Mouse (Mus musculus) forebrain, postnatal 0 days (tissue): ENCODE results near the gene Ankrd44. TPM values are rescaled to one million over a fixed set of nuclear protein-coding genes. Genes with fewer than 3 reads are reported as not detected.
A peak's percentile ranks its signal among the peaks of the same experiment; 100 is the strongest.

Experiments
- ATAC-seq: fragments of 200-750 bp; cut with Nextera tagmentation; 2 replicates; pipeline ENCODE4 v1.8.0; 2017; ENCODE audit warnings: mild to moderate bottlenecking, moderate library complexity
- DNase-seq: peaks from one replicate; pipeline ENCODE4 v3.0.0-alpha.2; 2015
- H3K27ac ChIP-seq: fragments of 300-500 bp; sonication (generic); 2 replicates; pipeline ENCODE4 v1.5.1; 2014; ENCODE audit warnings: low read depth, mild to moderate bottlenecking, antibody characterized with exemption, low read length, moderate library complexity, mixed read lengths
- H3K27me3 ChIP-seq: fragments of 300-500 bp; sonication (generic); 2 replicates; pipeline ENCODE4 v1.6.1; 2014; ENCODE audit warnings: mild to moderate bottlenecking, low read length, mixed read lengths; ENCODE audit not compliant: insufficient read depth
- H3K36me3 ChIP-seq: fragments of 300-500 bp; sonication (generic); 2 replicates; pipeline ENCODE4 v1.6.1; 2014; ENCODE audit warnings: mild to moderate bottlenecking, moderate library complexity; ENCODE audit not compliant: insufficient read depth
- H3K4me1 ChIP-seq: fragments of 300-500 bp; sonication (generic); 2 replicates; pipeline ENCODE4 v1.6.1; 2014; ENCODE audit warnings: antibody characterized with exemption; ENCODE audit not compliant: insufficient read depth
- H3K4me2 ChIP-seq: fragments of 300-500 bp; sonication (generic); 2 replicates; pipeline ENCODE4 v1.6.1; 2014; ENCODE audit warnings: low read depth, mild to moderate bottlenecking, moderate library complexity
- H3K4me3 ChIP-seq: fragments of 300-500 bp; sonication (generic); 2 replicates; pipeline ENCODE4 v1.5.1; 2014; ENCODE audit warnings: low read depth, low read length, mixed read lengths
- H3K9ac ChIP-seq: fragments of 300-500 bp; sonication (generic); 2 replicates; pipeline ENCODE4 v1.6.1; 2014; ENCODE audit warnings: mild to moderate bottlenecking
- H3K9me3 ChIP-seq: fragments of 300-500 bp; sonication (generic); 2 replicates; pipeline ENCODE4 v1.6.1; 2016; ENCODE audit warnings: low read length
- CTCF ChIP-seq: sonication (generic); IDR thresholded peaks from 2 replicates; pipeline ENCODE4 v1.5.1; 2016; ENCODE audit warnings: antibody characterized with exemption, control low read depth, low read depth
- WGBS: fragments of 180-500 bp; shearing (Covaris S2); extraction: QIAGEN DNeasy Blood & Tissue Kit; methylation state at CpG from one replicate; pipeline ENCODE4 v1.1.7; 2014; 5-methylcytosine and 5-hydroxymethylcytosine counted together
- polyA plus RNA-seq: library from polyadenylated mRNA; unstranded; fragments of >200 nt; fragmentation: Nextera tagmentation; extraction: Ambion mirVana; gene quantifications from 2 replicates; pipeline ENCODE4 v1.2.1, GENCODE M21; 2015
- total RNA-seq: library from RNA; depleted of rRNA; stranded (reverse); fragments of >200 nt; gene quantifications from 2 replicates; pipeline ENCODE4 v1.2.3, GENCODE M21; 2014

Gene Ankrd44
- total and polyA plus RNA-seq, 2 experiments from 2014 or later, result 12.8 to 88.1 TPM

- TF ChIP-seq CTCF, result no peak
- H3K4me2 ChIP-seq, result no peak overlapping the region
- peaks cover 3% of the 10 kb centered on the region; the same call in 1 of the 2 replicates for H3K4me1 ChIP-seq
- no peaks in the 10 kb centered on the region for H3K9me3 ChIP-seq
- no peak overlapping the region for H3K9ac ChIP-seq
- no peaks in the 10 kb centered on the region for H3K27me3 ChIP-seq
- H3K36me3 ChIP-seq, result no peaks in the 10 kb centered on the region
- WGBS, result 80% methylated on average over 6 of the region's 6 CpGs
- ATAC-seq (no peak), DNase-seq (no peak)
- no peak overlapping the region for H3K4me3 ChIP-seq
- no peak overlapping the region for H3K27ac ChIP-seq
Measured at GRCm38 (mm10) chr1:54838486-54838805, 87.7 kb downstream of the Ankrd44 start.

- Histone ChIP-seq H3K4me2 (no peak overlapping the region), H3K36me3 (no peaks in the 10 kb centered on the region), H3K9ac (no peak overlapping the region), H3K4me3 (no peak overlapping the region), H3K4me1 (peaks cover 3% of the 10 kb centered on the region; the same call in 1 of the 2 replicates), H3K27ac (no peak overlapping the region), H3K27me3 (no peaks in the 10 kb centered on the region), H3K9me3 (no peaks in the 10 kb centered on the region)
- WGBS, result 71% methylated on average over 17 of the region's 17 CpGs
- TF ChIP-seq CTCF, result no peak
- DNase-seq (peak; percentile 40), ATAC-seq (peak; percentile 36; the same call in 1 of the 2 replicates)
Measured at GRCm38 (mm10) chr1:54837721-54838485, 88.3 kb downstream of the Ankrd44 start.

GRCm38 (mm10) chr1:54835661-54836205 is 90.5 kb downstream of the Ankrd44 start:
- Histone ChIP-seq H3K9ac (no peak overlapping the region), H3K4me3 (no peak overlapping the region), H3K27ac (no peak overlapping the region), H3K27me3 (no peaks in the 10 kb centered on the region), H3K4me2 (no peak overlapping the region), H3K36me3 (no peaks in the 10 kb centered on the region), H3K9me3 (no peaks in the 10 kb centered on the region), H3K4me1 (peaks cover 3% of the 10 kb centered on the region; the same call in 1 of the 2 replicates)
- TF ChIP-seq CTCF, result no peak
- no peak for ATAC-seq
- DNase-seq, result no peak
- 90% methylated on average over 6 of the region's 6 CpGs for WGBS

- TF ChIP-seq CTCF, result no peak
- H3K4me2 ChIP-seq, result no peak overlapping the region
- no peaks in the 10 kb centered on the region for H3K27me3 ChIP-seq
- no peak for ATAC-seq
- WGBS, result 93% methylated on average over 6 of the region's 6 CpGs
- no peaks in the 10 kb centered on the region for H3K4me1 ChIP-seq
- no peak for DNase-seq
- no peak overlapping the region for H3K27ac ChIP-seq
- no peak overlapping the region for H3K4me3 ChIP-seq
- no peaks in the 10 kb centered on the region for H3K9me3 ChIP-seq
- no peak overlapping the region for H3K9ac ChIP-seq
- no peaks in the 10 kb centered on the region for H3K36me3 ChIP-seq
Measured at GRCm38 (mm10) chr1:54833221-54833620, 93.0 kb downstream of the Ankrd44 start.

GRCm38 (mm10) chr1:54832765-54833164 is 93.4 kb downstream of the Ankrd44 start:
- Histone ChIP-seq H3K4me3 (no peak overlapping the region), H3K4me1 (no peaks in the 10 kb centered on the region), H3K36me3 (no peaks in the 10 kb centered on the region), H3K27ac (no peak overlapping the region), H3K9ac (no peak overlapping the region), H3K27me3 (no peaks in the 10 kb centered on the region), H3K9me3 (no peaks in the 10 kb centered on the region), H3K4me2 (no peak overlapping the region)
- 0% methylated on average over 1 of the region's 1 CpGs for WGBS
- DNase-seq (peak; percentile 78), ATAC-seq (peak; percentile 72)
- TF ChIP-seq CTCF, result peak; percentile 70

- no peaks in the 10 kb centered on the region for H3K4me1 ChIP-seq
- H3K27ac ChIP-seq, result no peak overlapping the region
- no peaks in the 10 kb centered on the region for H3K36me3 ChIP-seq
- no peak overlapping the region for H3K9ac ChIP-seq
- no peaks in the 10 kb centered on the region for H3K9me3 ChIP-seq
- DNase-seq (no peak), ATAC-seq (peak; percentile 21; the same call in 1 of the 2 replicates)
- H3K27me3 ChIP-seq, result no peaks in the 10 kb centered on the region
- WGBS, result 53% methylated on average over 6 of the region's 6 CpGs
- no peak overlapping the region for H3K4me3 ChIP-seq
- H3K4me2 ChIP-seq, result no peak overlapping the region
- TF ChIP-seq CTCF, result no peak
Measured at GRCm38 (mm10) chr1:54830223-54830622, 96.0 kb downstream of the Ankrd44 start.

- Histone ChIP-seq H3K27ac (no peak overlapping the region), H3K9ac (no peak overlapping the region), H3K36me3 (no peaks in the 10 kb centered on the region), H3K4me1 (no peaks in the 10 kb centered on the region), H3K9me3 (no peaks in the 10 kb centered on the region), H3K4me2 (no peak overlapping the region), H3K27me3 (no peaks in the 10 kb centered on the region), H3K4me3 (no peak overlapping the region)
- ATAC-seq (no peak), DNase-seq (no peak)
- 78% methylated on average over 5 of the region's 5 CpGs for WGBS
- no peak for TF ChIP-seq CTCF
Measured at GRCm38 (mm10) chr1:54829681-54830213, 96.4 kb downstream of the Ankrd44 start.
